28 mouse cellular contexts compared by ENCODE assay signal in genomic region chr7:44498922-44499321, GRCm38 (mm10). TPM values are rescaled to one million over a fixed set of nuclear protein-coding genes. Genes with fewer than 3 reads are reported as not detected.
"Had no signal": no experiment of that assay in that cellular context is flagged by ENCODE, and none has a peak within 500 bp of the region (broad histone marks: within the 10 kb centered on the region; RNA-seq: fewer than 3 reads in every experiment).

No protein-coding gene starts in this region.

- ATAC-seq: hindbrain, embryonic 16.5 days; inflammation-experienced regulatory T-cells, adult 6 months; intestine, embryonic 15.5 days; intestine, postnatal 0 days had no signal

- H3K9me3 ChIP-seq: heart, embryonic 10.5 days; heart, embryonic 12.5 days; hindbrain, embryonic 10.5 days; hindbrain, embryonic 12.5 days; intestine, embryonic 15.5 days; limb, embryonic 12.5 days; liver, embryonic 13.5 days had no signal

- H3K27me3 ChIP-seq: intestine, embryonic 15.5 days had no signal

- H3K27ac ChIP-seq: gastrocnemius, adult 2 months; heart, embryonic 10.5 days; hindbrain, embryonic 10.5 days; hindbrain, embryonic 12.5 days; hindbrain, embryonic 14.5 days; intestine, embryonic 15.5 days; layer of hippocampus, adult 2 months; limb, embryonic 12.5 days had no signal

- H3K4me2 ChIP-seq: heart, embryonic 12.5 days; hindbrain, embryonic 12.5 days; hindbrain, embryonic 14.5 days; intestine, embryonic 15.5 days; limb, embryonic 12.5 days; liver, embryonic 13.5 days had no signal

- H3K4me3 ChIP-seq: gastrocnemius, adult 2 months; heart, embryonic 10.5 days; heart, embryonic 12.5 days; hindbrain, embryonic 10.5 days; hindbrain, embryonic 12.5 days; intestine, embryonic 15.5 days; layer of hippocampus, adult 2 months; limb, embryonic 12.5 days; liver, embryonic 13.5 days had no signal

- DNase-seq: gastrocnemius, adult 2 months; gastrocnemius, postnatal 10 days; gastrocnemius, postnatal 25 days; heart, adult 18-20 months; heart, postnatal 10 days; heart, postnatal 4 days; kidney, adult 18-20 months; kidney, adult 8-10 months; kidney, postnatal 25 days; kidney, postnatal 4 days; layer of hippocampus, postnatal 36 days; left cerebral cortex, postnatal 4 days; liver, embryonic 13.5 days had no signal

- H3K9ac ChIP-seq: heart, embryonic 12.5 days; hindbrain, embryonic 12.5 days; hindbrain, embryonic 14.5 days; intestine, embryonic 15.5 days; limb, embryonic 12.5 days; liver, embryonic 13.5 days had no signal

- H3K36me3 ChIP-seq: intestine, embryonic 15.5 days had no signal

RNA-seq across cellular contexts. Expression of gene Mybpc2, which starts 25.5 kb away (rescaled TPM):
- total RNA-seq: granulocyte monocyte progenitor cell, adult 5-6 weeks; layer of hippocampus, adult 2 months; left cerebral cortex, postnatal 25 days had no signal
- polyA plus RNA-seq: inflammation-experienced regulatory T-cells, adult 6 months; liver, embryonic 13.5 days had no signal

RNA-seq across cellular contexts. Expression of gene Spib, which starts 32.9 kb away (rescaled TPM):
- total RNA-seq: granulocyte monocyte progenitor cell, adult 5-6 weeks had no signal
- polyA plus RNA-seq: heart, embryonic 12.5 days; heart, embryonic 14.5 days; hindbrain, embryonic 10.5 days; hindbrain, embryonic 16.5 days; kidney, embryonic 14.5 days had no signal
